Mouse (Mus musculus) lung, embryonic 14.5 days (tissue): ENCODE measurements around the gene Kalrn. TPM values are rescaled to one million over a fixed set of nuclear protein-coding genes. Genes with fewer than 3 reads are reported as not detected.

Experiments used
- ATAC-seq: fragments of 200-750 bp; cut with Nextera tagmentation; 2 replicates; pipeline ENCODE4 v1.8.0; 2017; ENCODE audit warnings: mild to moderate bottlenecking, moderate TSS enrichment, moderate library complexity; ENCODE audit not compliant: insufficient read depth
- DNase-seq: peaks from one replicate; pipeline ENCODE4 v3.0.0-alpha.2; 2015
- H3K27ac ChIP-seq: fragments of 300-500 bp; sonication (generic); 2 replicates; pipeline ENCODE4 v1.5.1; 2014; ENCODE audit warnings: low read depth, mild to moderate bottlenecking, moderate library complexity
- H3K27me3 ChIP-seq: fragments of 300-500 bp; sonication (generic); 2 replicates; pipeline ENCODE4 v1.6.1; 2014; ENCODE audit warnings: low read length, control low read depth; ENCODE audit not compliant: insufficient read depth
- H3K36me3 ChIP-seq: fragments of 300-500 bp; sonication (generic); 2 replicates; pipeline ENCODE4 v1.6.1; 2014; ENCODE audit warnings: control low read depth; ENCODE audit not compliant: insufficient read depth
- H3K4me1 ChIP-seq: fragments of 300-500 bp; sonication (generic); 2 replicates; pipeline ENCODE4 v1.6.1; 2014; ENCODE audit warnings: antibody characterized with exemption, control low read depth; ENCODE audit not compliant: insufficient read depth
- H3K4me2 ChIP-seq: fragments of 300-500 bp; sonication (generic); 2 replicates; pipeline ENCODE4 v1.6.1; 2014; ENCODE audit warnings: mild to moderate bottlenecking
- H3K4me3 ChIP-seq: fragments of 300-500 bp; sonication (generic); 2 replicates; pipeline ENCODE4 v1.5.1; 2014; ENCODE audit warnings: low read depth, low read length
- H3K9ac ChIP-seq: fragments of 300-500 bp; sonication (generic); 2 replicates; pipeline ENCODE4 v1.6.1; 2014
- H3K9me3 ChIP-seq: fragments of 300-500 bp; sonication (generic); 2 replicates; pipeline ENCODE4 v1.6.1; 2016; ENCODE audit warnings: low read depth, low read length, control low read depth
- CTCF ChIP-seq: IDR thresholded peaks from 2 replicates; pipeline ENCODE4 v1.5.1; 2016; ENCODE audit warnings: antibody characterized with exemption, low read depth
- WGBS: fragments of 180-500 bp; shearing (Covaris S2); extraction: QIAGEN DNeasy Blood & Tissue Kit; methylation state at CpG from one replicate; pipeline ENCODE4 v1.1.7; 2014; 5-methylcytosine and 5-hydroxymethylcytosine counted together
- polyA plus RNA-seq: library from polyadenylated mRNA; unstranded; fragments of >200 nt; fragmentation: Nextera tagmentation; extraction: Ambion mirVana; gene quantifications from 2 replicates; pipeline ENCODE4 v1.2.1, GENCODE M21; 2014

Gene Kalrn
- polyA plus RNA-seq, 1 experiment from 2014 or later: 15.0 TPM

GRCm38 (mm10) chr16:34050090-34050489 lies 523.2 kb downstream of the Kalrn start:
- ATAC-seq: no peak
- Histone ChIP-seq H3K4me1 (no peaks in the 10 kb centered on the region), H3K27ac (no peak overlapping the region), H3K4me2 (no peak overlapping the region), H3K4me3 (no peak overlapping the region), H3K27me3 (no peaks in the 10 kb centered on the region), H3K36me3 (peaks cover 11% of the 10 kb centered on the region), H3K9me3 (no peaks in the 10 kb centered on the region), H3K9ac (no peak overlapping the region)
- 78% methylated on average over 7 of the region's 7 CpGs for WGBS
- TF ChIP-seq CTCF: no peak
- no peak for DNase-seq

- no peak overlapping the region for H3K9ac ChIP-seq
- no peaks in the 10 kb centered on the region for H3K27me3 ChIP-seq
- no peak overlapping the region for H3K4me3 ChIP-seq
- H3K4me2 ChIP-seq: no peak overlapping the region
- no peak for TF ChIP-seq CTCF
- H3K4me1 ChIP-seq: no peaks in the 10 kb centered on the region
- no peak for ATAC-seq
- peaks cover 11% of the 10 kb centered on the region for H3K36me3 ChIP-seq
- no peak overlapping the region for H3K27ac ChIP-seq
- H3K9me3 ChIP-seq: no peaks in the 10 kb centered on the region
- DNase-seq: no peak
- 75% methylated on average over 12 of the region's 12 CpGs for WGBS
Measured at GRCm38 (mm10) chr16:34049361-34049760, 524.0 kb downstream of the Kalrn start.

- Histone ChIP-seq H3K27ac (no peak overlapping the region), H3K27me3 (no peaks in the 10 kb centered on the region), H3K4me1 (no peaks in the 10 kb centered on the region), H3K4me3 (no peak overlapping the region), H3K4me2 (no peak overlapping the region), H3K9me3 (no peaks in the 10 kb centered on the region), H3K9ac (no peak overlapping the region), H3K36me3 (peaks cover 9% of the 10 kb centered on the region)
- TF ChIP-seq CTCF: no peak
- 85% methylated on average over 4 of the region's 4 CpGs for WGBS
- ATAC-seq: no peak
- DNase-seq: no peak
Measured at GRCm38 (mm10) chr16:34048232-34048631, 525.1 kb downstream of the Kalrn start.

GRCm38 (mm10) chr16:34047543-34047942 lies 525.8 kb downstream of the Kalrn start:
- no peaks in the 10 kb centered on the region for H3K4me1 ChIP-seq
- H3K27ac ChIP-seq: no peak overlapping the region
- 48% methylated on average over 7 of the region's 7 CpGs for WGBS
- TF ChIP-seq CTCF: no peak
- H3K4me3 ChIP-seq: no peak overlapping the region
- ATAC-seq: no peak
- H3K9me3 ChIP-seq: no peaks in the 10 kb centered on the region
- peaks cover 11% of the 10 kb centered on the region; the same call in 1 of the 2 replicates for H3K36me3 ChIP-seq
- H3K9ac ChIP-seq: no peak overlapping the region
- DNase-seq: no peak
- no peaks in the 10 kb centered on the region for H3K27me3 ChIP-seq
- no peak overlapping the region for H3K4me2 ChIP-seq

- H3K9me3 ChIP-seq: no peaks in the 10 kb centered on the region
- no peaks in the 10 kb centered on the region for H3K27me3 ChIP-seq
- WGBS: 49% methylated on average over 4 of the region's 4 CpGs
- DNase-seq (no peak), ATAC-seq (no peak)
- H3K4me3 ChIP-seq: no peak overlapping the region
- H3K36me3 ChIP-seq: 0 out of 2 replicates have a peak, but pooled peaks cover 8% of the 10 kb centered on the region
- H3K9ac ChIP-seq: no peak overlapping the region
- no peaks in the 10 kb centered on the region for H3K4me1 ChIP-seq
- TF ChIP-seq CTCF: no peak
- H3K4me2 ChIP-seq: no peak overlapping the region
- H3K27ac ChIP-seq: no peak overlapping the region
Measured at GRCm38 (mm10) chr16:34047006-34047360, 526.3 kb downstream of the Kalrn start.

GRCm38 (mm10) chr16:34046268-34047005 lies 526.9 kb downstream of the Kalrn start:
- H3K4me3 ChIP-seq: no peak overlapping the region
- no peak overlapping the region for H3K27ac ChIP-seq
- no peaks in the 10 kb centered on the region for H3K4me1 ChIP-seq
- WGBS: 45% methylated on average over 13 of the region's 13 CpGs
- DNase-seq: no peak
- H3K36me3 ChIP-seq: 0 out of 2 replicates have a peak, but pooled peaks cover 8% of the 10 kb centered on the region
- no peak for TF ChIP-seq CTCF
- ATAC-seq: no peak
- H3K9me3 ChIP-seq: no peaks in the 10 kb centered on the region
- no peak overlapping the region for H3K4me2 ChIP-seq
- H3K27me3 ChIP-seq: no peaks in the 10 kb centered on the region
- no peak overlapping the region for H3K9ac ChIP-seq

GRCm38 (mm10) chr16:34044539-34044938 lies 528.8 kb downstream of the Kalrn start:
- DNase-seq (no peak), ATAC-seq (no peak)
- H3K36me3 ChIP-seq: 0 out of 2 replicates have a peak, but pooled peaks cover 5% of the 10 kb centered on the region
- TF ChIP-seq CTCF: no peak
- no peaks in the 10 kb centered on the region for H3K4me1 ChIP-seq
- H3K4me3 ChIP-seq: no peak overlapping the region
- 74% methylated on average over 8 of the region's 8 CpGs for WGBS
- H3K9ac ChIP-seq: no peak overlapping the region
- H3K4me2 ChIP-seq: no peak overlapping the region
- H3K27ac ChIP-seq: no peak overlapping the region
- H3K27me3 ChIP-seq: no peaks in the 10 kb centered on the region
- H3K9me3 ChIP-seq: no peaks in the 10 kb centered on the region
